Mouse (Mus musculus) c-Kit-positive CD71-positive TER-119-positive erythroid progenitor cells, embryonic 14.5 days (primary cell): ENCODE measurements around the gene Hacl1.

Experiments
- DNase-seq: peaks from one replicate; pipeline ENCODE4 v3.0.0-alpha.2; 2013; ENCODE audit warnings: low spot score

Hacl1 gene

DNA sequence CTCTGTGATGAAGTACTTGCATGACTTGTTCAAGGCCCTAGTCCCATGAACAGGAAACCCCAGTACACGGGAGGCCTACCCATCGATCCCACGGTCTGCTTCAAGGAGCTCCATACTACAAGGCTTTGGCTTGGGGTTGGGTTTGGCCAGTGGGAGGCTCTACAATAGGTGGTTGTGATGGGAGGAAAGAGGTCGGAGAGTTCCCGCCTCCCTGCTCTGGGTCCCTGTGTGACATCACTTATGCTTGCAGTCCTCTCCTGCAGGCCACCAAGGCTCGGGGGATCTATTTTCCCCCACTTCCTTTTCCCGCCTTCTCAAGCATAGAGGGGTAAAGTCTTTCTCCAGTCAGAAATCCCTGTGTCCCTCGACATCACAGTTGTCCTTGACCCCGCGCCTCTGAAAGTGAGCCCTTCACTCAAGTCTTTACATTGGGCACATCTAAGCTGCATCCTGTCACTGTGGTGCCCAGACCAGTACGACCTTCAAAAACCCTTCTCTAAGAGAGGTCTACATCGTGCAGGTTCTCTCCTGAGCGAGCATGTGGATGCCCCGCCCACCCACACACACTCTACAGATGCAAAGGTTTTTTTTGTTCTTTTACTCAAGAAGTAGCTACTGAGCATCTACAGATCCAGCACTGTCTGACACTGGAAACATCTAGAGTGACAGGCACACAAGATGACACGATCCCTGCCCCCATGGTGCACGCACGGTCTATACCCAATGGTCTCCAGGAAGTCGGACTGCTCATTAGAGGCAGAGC, 66.0 kb downstream of the Hacl1 start:
- DNase-seq = no peak

GRCm38 (mm10) chr14:31572561-31573175, 68.4 kb downstream of the Hacl1 start:
- no peak for DNase-seq

DNA sequence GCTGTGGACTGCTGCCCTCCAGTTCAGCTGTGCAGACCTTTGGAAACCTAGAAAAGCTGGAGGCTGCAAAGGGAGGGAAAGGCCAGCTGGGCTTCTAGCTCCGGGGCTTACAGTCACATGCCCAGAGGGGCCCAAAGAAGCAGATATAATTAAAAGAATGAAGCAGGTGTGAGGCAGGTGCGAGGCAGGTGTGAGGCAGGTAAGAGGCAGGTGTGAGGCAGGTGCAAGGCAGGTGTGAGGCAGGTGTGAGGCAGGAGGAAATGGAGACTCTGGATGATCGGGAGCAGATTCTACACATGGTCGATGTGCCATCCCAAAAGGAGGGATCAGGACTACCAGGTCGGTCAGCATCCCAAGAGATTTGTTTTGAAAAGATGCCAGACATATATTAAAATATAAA, 69.7 kb downstream of the Hacl1 start:
- no peak for DNase-seq

DNA sequence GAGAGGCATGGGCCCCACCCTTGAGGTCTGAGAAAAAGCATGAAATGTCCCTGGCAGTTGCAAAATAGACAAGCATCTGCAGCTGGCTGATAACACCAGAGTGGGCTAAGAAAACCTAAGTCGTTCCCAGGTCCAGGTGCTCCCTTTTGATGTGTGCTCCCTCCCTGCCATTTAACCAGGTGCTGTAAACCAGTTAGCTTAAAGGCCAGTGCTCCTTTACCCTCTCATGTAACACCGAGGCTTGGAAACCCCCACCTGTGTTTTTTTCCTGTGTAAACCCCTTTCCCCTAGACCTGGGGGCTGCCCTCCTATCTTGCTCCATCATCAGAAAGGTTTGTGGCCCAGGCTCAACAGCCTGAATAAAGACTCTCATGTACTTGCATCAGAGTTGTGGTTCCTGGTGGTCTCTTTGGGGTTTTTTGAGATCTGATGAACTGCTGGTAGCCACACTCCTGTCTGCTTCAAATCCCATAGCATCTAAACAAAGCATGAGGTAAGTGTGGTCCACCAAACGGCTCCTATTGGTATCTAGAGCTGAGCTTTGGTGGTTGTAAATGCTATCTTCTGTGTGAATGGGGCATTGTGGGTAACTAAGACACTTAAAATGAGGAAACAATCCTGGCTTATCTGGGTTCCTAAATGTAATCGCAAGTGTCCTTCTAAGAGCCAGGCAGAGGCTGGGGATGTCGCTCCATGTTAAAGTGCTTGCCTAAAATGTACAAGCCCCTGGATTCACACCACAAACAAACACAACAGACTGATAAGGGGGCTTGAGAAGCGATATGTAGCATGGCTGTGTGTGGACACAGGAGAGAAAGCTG, 70.7 kb downstream of the Hacl1 start:
- peak; percentile 51 for DNase-seq

- no peak for DNase-seq
Observed at GRCm38 (mm10) chr14:31569151-31569631, 71.9 kb downstream of the Hacl1 start.

DNA sequence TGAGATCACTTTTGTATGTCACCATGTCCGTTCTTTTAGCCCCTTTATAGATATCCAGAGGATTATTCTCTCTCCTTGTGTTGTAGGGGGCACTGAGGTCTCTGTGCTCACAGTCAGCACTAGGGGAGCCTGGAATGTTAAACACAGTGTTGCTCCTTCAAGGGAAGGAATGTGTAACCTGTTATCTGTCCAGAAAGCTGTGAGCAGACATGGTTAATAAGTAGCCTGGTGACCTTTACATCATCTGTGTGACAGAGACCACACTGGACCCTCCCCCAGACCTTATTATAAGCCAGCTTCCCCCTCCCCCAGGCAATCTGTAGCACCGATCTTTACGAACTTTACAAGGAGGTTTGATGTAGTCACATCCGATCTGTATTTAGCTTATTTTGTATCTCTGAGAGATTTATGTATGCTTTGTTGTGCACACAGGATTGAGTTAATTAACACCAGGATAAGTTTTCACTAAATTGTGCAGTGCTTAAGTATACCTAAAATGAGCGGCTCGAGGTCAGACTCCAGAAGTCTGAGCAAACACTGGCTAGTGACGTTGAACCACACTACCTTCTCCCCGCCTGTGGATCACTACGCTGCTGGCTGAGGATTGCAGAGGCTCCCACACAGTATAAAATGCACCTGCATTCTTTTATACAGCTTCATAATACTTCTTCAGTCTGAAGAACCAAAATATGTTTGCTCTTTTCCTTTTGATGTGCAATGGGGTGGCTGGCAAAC, 75.4 kb downstream of the Hacl1 start:
- no peak for DNase-seq

- no peak for DNase-seq
Observed at GRCm38 (mm10) chr14:31564452-31565179, 76.5 kb downstream of the Hacl1 start.

GRCm38 (mm10) chr14:31560886-31561285, 80.2 kb downstream of the Hacl1 start:
- no peak for DNase-seq

DNA sequence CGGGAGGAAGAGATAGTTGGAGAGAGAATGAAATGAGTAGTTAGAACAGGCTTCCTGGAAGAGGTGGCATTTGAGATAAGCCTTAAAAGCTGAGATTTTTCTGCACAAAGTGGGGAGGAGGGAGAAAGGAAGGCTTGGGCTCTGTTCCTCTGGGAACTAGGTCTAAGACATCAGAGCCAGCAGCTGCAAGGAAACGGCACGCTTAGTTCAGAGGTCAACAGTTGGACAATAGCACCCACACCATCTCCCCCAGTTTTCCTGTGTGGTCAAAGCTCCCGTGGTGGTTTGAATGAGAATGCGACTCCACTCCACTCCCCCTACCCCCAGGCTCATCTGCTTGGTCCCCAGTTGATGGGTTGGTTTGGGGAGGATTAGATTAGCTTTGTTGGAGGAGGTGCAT, 81.9 kb downstream of the Hacl1 start:
- DNase-seq = no peak

DNA sequence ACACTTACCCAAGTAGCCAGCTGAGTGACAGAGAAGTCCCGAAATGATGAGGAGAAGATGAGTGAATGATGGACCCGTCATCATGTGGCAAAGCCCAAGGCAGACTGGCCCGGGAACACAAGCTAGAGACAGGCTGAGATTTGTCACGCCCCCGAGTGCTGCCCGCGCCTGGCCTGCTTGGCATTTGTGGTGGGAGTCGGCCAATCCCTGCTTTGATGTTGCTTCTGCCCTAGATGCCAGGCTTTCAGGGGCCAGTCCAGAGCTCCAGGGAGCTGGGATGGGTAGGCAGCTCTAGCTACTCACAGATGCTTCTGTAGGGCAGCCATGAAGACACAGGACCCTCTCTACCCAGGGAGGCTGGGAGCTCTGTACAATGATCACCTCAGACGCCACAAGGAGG, 83.3 kb downstream of the Hacl1 start:
- DNase-seq = no peak

DNA sequence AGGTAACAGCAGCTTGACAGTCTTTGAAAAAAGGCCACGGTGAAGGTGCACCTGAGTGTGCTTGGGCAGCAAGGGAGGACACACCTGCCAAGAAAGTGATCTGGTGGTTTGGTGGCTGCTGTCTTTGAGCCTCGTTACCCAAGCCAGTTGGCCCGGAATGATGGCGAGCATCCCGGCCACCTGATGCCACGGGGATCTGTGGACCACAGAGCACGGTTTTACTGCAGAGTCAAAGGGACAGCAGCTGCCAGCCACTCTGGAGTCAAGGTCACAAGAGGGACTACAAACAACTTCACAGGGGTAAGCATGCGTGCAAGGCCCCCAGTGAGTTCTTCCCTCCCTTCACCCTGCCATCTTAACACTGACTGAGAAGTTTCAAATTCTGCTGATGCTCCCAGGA, 83.8 kb downstream of the Hacl1 start:
- DNase-seq = no peak

DNA sequence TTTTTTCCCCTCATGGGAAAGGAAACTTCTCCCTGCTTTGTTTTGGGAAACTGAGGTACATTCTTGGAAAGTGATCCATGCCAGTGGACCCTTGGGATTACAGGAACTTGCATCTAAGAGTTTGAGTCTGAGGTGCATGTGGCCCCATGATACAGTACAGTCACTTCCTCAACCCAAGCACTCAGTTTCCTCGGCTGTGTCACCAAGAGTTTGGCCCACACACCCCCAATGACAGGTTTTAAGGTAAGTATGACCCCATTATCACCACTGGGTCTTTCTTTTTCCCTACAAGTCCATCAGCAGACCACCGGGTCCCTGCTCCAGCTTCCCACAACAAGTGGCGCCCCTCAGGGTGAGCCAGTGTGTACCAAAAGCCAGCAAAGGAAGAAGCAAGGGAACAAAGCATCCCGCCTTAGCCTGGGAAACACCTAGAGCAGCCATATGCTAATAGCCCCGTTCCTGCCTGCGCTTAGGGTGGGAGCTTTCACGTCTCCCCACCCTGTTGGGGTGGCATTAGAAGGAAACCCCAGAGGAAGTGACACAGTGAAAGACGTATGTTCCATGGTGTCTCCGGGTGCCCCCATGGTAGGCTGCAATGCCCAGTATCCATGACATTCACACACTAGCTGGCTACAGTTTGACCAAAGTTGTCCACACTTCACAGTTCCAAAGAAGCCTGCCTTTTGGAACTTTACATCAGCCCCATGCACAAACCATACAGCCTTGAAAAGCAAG, 84.4 kb downstream of the Hacl1 start:
- DNase-seq = no peak

DNA sequence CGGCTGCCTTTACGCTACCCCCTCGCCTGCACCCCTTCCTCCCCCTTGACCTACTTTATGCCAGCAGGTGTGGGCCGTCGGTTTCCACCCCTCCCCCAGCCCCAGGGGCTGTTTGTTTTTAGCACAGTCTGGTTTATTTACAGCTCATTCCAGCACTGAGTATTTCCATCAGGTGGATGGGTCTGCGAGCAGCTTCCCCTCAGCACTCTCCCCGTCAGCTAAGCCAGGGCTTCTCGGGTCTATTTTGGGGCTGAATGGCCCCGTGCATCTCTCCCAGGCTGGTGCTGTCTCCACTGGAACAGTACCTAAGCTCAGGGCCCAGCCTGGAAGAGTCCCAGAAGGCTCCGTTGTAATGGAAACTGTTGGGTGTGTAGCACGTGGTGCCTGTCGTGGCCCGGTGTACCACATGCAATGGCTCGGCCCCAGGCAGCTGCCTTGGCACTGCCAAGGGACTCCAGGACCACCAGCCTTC, 85.1 kb downstream of the Hacl1 start:
- no peak for DNase-seq

DNA sequence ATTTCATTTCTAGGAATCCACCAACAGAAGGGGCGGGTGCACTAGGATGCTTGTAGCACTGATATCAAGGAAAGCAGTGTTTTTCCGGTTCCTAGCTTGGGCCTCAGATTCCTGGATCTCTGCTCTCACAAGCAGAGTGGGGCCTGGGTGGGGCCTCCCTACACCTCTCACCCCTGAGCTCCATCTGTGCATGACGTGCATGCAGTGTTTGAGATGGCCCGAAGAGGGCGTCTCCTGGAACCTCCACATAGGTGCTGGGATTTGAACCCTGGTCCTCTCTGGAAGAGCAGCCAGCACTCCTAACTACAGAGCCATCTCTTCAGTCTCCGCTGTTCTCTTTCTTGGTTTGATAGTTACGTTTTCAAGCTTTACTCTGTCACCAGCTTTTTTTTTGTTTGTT, 86.1 kb downstream of the Hacl1 start:
- no peak for DNase-seq
